Mouse (Mus musculus) ES-E14 (cell line): ENCODE measurements around the gene Iqgap2.

ENCODE experiments used
- HCFC1 ChIP-seq: IDR thresholded peaks from 2 replicates; pipeline ENCODE4 v1.6.1; 2012; ENCODE audit warnings: low read length, inconsistent platforms, borderline replicate concordance; ENCODE audit not compliant: insufficient read depth
- MAFK ChIP-seq: IDR thresholded peaks from 2 replicates; pipeline ENCODE4 v1.6.1; 2014; ENCODE audit warnings: mild to moderate bottlenecking, low read depth, low read length, inconsistent platforms; ENCODE audit not compliant: insufficient read depth
- ZC3H11A ChIP-seq: IDR thresholded peaks from 2 replicates; pipeline ENCODE4 v1.6.1; 2012; ENCODE audit warnings: low read depth, mild to moderate bottlenecking, inconsistent platforms, low read length, borderline replicate concordance
- ZNF384 ChIP-seq: IDR thresholded peaks from 2 replicates; pipeline ENCODE4 v1.6.1; 2012; ENCODE audit warnings: low read depth, low read length, inconsistent platforms

GRCm38 (mm10) chr13:95614757-95615156, 277.0 kb downstream of the Iqgap2 start:
- TF ChIP-seq ZC3H11A: no peak
- TF ChIP-seq MAFK: no peak
- no peak for TF ChIP-seq ZNF384
- no peak for TF ChIP-seq HCFC1
